Mouse (Mus musculus): ENCODE measurements at regions not wholly inside any gene's neighbourhood (a gene's known extent, or its start where the extent isn't known, plus 50 kb on each side); places are given as distances from the start of the nearest gene placed in this dataset.
A peak's percentile ranks its signal among the peaks of the same experiment; 100 is the strongest.

- intact Hi-C loops (cut with DNase I) = no loop called here
- no peak for DNase-seq (ENCODE audit: low spot score in 2 of 2)
These were observed 137.7 kb downstream of the Ube2u start for GRCm38 (mm10) chr4:100616161-100616915.

GRCm38 (mm10) chr4:100616916-100617488 lies 138.4 kb downstream of the Ube2u start:
- no peak for DNase-seq (ENCODE audit: low spot score in 2 of 2)
- intact Hi-C loops (cut with DNase I) = no loop called here

DNA sequence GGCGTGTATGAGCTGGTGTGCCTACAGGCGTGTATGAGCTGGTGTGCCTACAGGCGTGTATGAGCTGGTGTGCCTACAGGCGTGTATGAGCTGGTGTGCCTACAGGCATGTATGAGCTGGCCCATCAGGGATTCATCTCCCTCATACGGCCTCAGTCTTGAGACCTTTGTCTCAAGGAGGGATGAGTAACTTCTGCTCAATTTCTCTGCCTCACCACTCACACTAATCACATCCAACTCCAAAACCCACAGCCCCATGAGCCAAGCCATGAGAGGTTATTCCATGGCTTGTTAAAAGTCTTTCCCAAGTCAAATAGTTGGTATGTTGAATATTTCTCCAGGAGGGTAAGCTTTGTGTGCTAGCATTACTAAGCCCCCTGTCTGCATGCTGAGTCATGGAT lies 146.0 kb downstream of the Ube2u start:
- intact Hi-C loops (cut with DNase I) = no loop called here

GRCm38 (mm10) chr4:100626551-100626950 lies 147.9 kb downstream of the Ube2u start:
- intact Hi-C loops (cut with DNase I) = no loop called here
- no peak for DNase-seq (ENCODE audit: low spot score in 2 of 2)

More for the DNA sequence above, 146.0 kb downstream of the Ube2u start:
- no peak for DNase-seq (ENCODE audit: low spot score in 2 of 2)

GRCm38 (mm10) chr4:100634388-100634787 lies 142.1 kb upstream of the Cachd1 start:
- intact Hi-C loops (cut with DNase I) = no loop called here
- no peak for DNase-seq (ENCODE audit: low spot score in 2 of 2)

- DNase-seq (ENCODE audit: low spot score in 2 of 2) = no peak
- intact Hi-C loops (cut with DNase I) = no loop called here
These were observed 138.9 kb upstream of the Cachd1 start for GRCm38 (mm10) chr4:100637597-100637996.

DNA sequence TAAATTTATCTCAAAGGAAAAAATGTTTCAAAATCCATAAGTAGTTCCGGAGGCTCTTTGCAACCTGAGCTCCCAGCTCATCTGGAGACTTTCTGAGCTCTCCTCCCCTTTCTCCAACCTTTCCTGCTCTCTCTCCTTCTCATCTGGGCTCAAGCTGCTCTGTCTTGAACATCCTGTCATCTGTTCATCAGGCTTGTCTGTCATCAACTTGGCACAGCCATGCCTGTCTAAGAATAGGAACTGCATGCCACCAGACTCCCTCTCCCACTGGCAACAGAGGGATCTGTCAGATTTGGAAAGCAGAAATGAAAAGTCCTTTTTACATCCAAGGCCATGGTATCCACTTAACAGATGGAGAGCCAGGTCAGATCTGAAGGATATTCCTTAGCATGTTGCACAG lies 115.3 kb upstream of the Cachd1 start:
- intact Hi-C loops (cut with DNase I) = no loop called here
- DNase-seq (ENCODE audit: low spot score in 2 of 2) = peak; percentile 6 to 55

DNA sequence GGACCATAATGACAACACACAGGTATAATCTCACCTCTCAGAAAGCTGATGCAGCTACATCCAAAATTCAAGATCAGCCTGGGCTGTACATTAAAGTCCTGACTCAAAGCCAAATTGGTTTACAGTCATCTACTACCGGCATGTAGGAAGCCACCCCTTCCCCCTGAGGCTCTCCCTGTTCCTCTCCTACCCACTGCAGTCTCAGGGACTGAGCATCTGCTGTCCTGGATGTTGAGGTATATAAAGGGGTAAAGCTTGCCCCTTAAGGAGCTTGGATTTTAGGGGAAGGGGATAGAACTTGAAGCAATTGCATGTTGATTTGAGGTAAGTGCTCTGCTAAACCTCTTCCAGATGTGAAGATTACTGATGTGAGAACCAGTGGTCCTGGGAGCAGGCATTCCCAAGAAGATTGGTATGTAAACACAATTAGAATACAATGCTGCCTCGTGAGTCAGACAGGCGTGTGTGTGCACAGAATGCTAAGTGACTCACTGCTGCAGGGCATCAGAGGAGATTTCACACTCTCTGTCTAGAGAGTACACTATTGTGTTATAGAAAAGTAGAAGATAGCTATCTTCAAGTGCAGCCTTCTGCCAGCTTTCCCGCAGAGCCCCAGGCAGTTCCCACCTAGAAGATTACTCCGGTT lies 111.7 kb upstream of the Cachd1 start:
- intact Hi-C loops (cut with DNase I) = no loop called here
- peak; percentile 18 to 26 for DNase-seq (ENCODE audit: low spot score in 2 of 2)

DNA sequence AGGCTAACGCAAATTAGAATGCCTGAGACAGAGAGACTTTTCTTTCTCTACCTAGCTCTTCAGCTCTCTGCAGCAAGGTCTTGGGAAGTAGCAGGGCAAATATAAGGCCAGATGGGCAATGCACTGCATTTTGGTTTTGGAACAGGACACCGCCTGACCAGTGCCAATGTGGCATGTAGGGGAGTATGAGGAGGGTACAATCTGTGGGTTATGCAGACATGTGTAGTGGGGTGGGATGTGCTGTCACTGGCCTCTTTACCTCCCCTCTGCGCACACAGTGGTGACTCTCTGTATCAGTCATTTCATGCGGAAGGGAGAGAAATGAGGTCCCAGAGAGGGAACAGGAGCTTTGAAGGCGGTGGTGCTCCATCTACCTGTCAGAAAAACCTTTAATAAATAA lies 105.9 kb upstream of the Cachd1 start:
- no peak for DNase-seq (ENCODE audit: low spot score in 2 of 2)
- intact Hi-C loops (cut with DNase I) = no loop called here

GRCm38 (mm10) chr4:100674916-100675315 lies 101.6 kb upstream of the Cachd1 start:
- no peak for DNase-seq (ENCODE audit: low spot score in 2 of 2)
- intact Hi-C loops (cut with DNase I) = no loop called here

GRCm38 (mm10) chr4:100683757-100684156 lies 92.7 kb upstream of the Cachd1 start:
- intact Hi-C loops (cut with DNase I) = no loop called here
- DNase-seq (ENCODE audit: low spot score in 2 of 2) = no peak

- intact Hi-C loops (cut with DNase I) = no loop called here
- no peak for DNase-seq (ENCODE audit: low spot score in 2 of 2)
These were observed 76.5 kb upstream of the Cachd1 start for GRCm38 (mm10) chr4:100700002-100700401.

DNA sequence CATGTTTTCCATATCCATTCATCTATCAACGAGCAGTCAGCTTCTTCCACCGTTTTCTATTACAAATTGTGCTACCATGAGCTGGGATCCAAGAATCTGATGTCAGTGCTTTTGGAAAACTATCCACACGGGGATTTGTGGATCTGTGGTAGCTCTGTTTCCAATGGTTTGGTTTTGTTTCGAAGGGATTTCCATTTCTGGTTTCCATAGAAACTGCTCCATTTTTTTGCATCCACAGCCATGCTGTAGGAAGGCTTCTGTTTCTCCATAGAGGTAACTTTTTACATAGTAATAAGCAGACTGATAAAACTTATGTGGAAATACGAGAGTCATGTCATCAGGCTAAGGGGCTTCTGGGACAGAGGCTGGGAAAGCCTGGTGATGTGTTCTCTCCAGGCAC lies 76.1 kb upstream of the Cachd1 start:
- intact Hi-C loops (cut with DNase I) = no loop called here
- peak; percentile 6 to 31 for DNase-seq (ENCODE audit: low spot score in 2 of 2)

DNA sequence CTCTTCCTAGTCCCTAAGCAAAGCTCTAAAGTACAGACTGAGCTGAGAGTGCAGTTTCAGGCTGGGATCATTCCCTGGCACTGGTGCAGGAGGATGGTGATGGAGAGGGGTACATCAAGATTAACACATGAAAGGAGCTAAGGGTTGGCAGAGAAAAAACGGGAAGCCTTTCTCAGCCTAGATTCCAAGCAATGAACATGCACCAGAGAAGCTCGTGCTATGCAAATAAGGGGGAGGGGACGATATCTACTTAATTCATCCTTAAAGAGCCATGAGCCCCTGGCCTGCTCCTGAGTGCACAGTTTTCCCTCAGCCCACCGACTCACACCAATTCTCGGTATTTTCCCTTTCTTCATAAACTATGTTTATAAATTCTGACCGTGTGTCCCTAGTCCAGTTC lies 70.5 kb upstream of the Cachd1 start:
- DNase-seq (ENCODE audit: low spot score in 2 of 2) = no peak
- intact Hi-C loops (cut with DNase I) = no loop called here

DNA sequence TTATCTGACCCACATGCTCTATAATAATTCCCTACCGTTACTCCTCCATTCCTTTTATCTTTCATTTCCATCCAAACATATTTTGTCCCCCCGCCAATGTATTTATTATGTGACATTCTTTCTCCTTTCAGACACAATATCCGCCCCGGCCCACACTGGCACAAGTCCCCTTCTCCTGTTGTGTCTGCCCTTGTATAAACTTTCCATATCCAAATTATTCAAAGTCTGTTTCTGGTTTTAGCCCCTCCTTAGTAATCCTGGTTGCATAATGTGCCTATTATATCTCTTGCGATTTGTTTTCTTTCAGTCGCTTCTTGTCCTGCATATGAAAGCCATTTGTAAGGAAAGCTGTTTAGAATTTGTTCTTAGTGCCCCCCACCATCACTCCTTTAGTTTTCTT lies 69.3 kb upstream of the Cachd1 start:
- intact Hi-C loops (cut with DNase I) = no loop called here
- DNase-seq (ENCODE audit: low spot score in 2 of 2) = no peak

DNA sequence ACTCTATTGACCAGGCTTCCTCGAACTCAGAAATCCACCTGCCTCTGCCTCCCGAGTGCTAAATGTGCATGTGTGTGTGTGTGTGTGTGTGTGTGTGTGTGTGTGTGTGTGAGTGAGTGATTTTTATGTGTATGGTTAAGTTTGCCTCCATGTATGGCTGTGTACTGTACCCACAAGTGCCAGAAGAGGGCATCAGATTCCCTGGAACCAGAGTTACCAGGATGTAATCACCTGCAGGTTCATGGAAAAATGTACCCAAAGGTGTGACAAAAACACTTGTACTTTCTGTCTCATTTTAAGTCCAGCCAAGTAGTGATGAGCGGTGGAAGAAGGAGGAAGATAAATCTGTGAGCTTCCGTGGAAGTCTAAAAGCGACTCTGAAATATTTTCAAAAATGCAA lies 68.2 kb upstream of the Cachd1 start:
- intact Hi-C loops (cut with DNase I) = no loop called here
- no peak for DNase-seq (ENCODE audit: low spot score in 2 of 2)

GRCm38 (mm10) chr4:100714240-100714639 lies 62.2 kb upstream of the Cachd1 start:
- intact Hi-C loops (cut with DNase I) = no loop called here
- no peak for DNase-seq (ENCODE audit: low spot score in 2 of 2)

DNA sequence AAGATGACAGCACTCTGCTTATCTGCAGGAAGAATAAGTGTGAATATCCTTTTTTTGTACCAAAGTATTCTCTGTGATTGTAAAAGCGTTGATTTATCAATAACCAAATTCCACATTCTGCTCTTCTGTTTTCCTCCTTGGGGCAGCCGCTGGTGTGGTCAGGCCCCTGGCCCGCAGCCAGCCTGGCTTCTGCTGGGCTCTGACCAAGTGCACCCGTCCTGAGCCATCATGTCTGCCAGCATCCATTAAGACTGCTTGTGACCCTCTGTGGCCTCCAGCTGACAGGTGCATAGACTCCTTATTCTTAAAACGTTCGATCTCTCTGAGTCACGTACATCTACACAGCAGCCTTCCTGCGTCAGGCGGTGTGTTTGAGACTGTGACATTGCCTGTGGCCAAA lies 58.9 kb upstream of the Cachd1 start:
- DNase-seq (ENCODE audit: low spot score in 2 of 2) = no peak
- intact Hi-C loops (cut with DNase I) = no loop called here

DNA sequence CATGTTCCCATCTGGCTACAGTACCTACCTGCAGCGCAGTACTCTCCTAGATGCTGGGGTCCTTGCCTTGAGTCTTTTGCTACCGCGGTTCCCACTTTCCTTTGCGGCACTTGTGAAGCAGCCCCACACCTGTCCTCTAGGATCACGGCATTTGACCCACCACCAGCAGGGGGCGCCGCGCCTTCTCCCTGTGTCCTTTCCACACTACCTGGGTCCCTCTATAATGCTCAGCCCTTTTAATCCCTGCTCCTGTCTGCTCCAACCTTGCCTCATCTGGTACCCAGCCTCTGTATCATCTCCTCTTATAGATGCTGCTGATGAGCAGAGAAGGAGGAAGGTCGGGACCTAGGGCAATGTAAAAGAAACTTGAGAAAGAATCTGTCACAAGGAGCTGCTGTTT lies 53.9 kb upstream of the Cachd1 start:
- DNase-seq (ENCODE audit: low spot score in 2 of 2) = peak; percentile 9 to 36
- intact Hi-C loops (cut with DNase I) = loop anchor here (5.0 kb wide), 1 partner anchor 265 kb away; no protein-coding TSS in a partner anchor

- no peak for DNase-seq (ENCODE audit: low spot score in 2 of 2)
- intact Hi-C loops (cut with DNase I) = loop anchor here (5.0 kb wide), 1 partner anchor 264 kb away; no protein-coding TSS in a partner anchor
These were observed 53.4 kb upstream of the Cachd1 start for GRCm38 (mm10) chr4:100723053-100723452.

GRCm38 (mm10) chr4:100725811-100726210 lies 50.7 kb upstream of the Cachd1 start:
- DNase-seq (ENCODE audit: low spot score in 2 of 2) = no peak
- intact Hi-C loops (cut with DNase I) = loop anchor here (5.0 kb wide), 2 partner anchors 139 to 421 kb away; no protein-coding TSS in a partner anchor
